Mouse (Mus musculus): Measurements from ENCODE around the gene Gm10837. TPM values are rescaled to one million over a fixed set of nuclear protein-coding genes. Genes with fewer than 3 reads are reported as not detected.

The Gm10837 gene
- total RNA-seq, 1 experiment from 2014 or later, result not detected

DNA sequence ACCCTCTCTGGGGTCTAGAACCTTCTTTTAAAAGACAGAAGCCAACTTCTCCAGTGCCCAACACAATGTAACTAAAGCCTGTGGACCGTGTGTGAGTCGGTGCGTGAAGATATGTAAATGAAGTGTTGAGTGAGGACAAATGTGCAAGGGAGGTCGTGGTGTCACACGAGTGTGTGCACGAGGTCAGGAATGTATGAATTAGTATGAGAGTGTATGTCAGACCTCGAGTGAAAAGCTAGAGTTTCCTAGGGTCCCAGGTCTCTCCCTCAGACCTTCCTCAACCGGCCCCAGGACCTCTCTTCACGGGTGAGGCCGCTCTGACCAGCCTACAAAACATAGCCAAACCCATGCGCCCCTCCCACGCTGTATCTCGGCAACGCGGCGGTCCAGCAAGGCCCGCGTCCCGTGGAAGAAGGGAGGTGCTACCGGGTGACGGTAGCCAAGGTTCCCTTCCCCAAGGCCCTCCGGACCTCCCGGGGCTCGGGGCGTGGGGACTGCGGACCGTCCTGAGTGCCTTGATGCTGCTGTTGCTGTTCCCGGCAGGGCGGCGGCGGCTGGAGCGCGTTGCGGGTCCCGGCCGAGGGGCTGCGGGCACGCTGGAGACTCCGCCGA lies 27.2 kb upstream of the Gm10837 start:
- no peak; a peak in 2 of 4 replicates for ATAC-seq (replicated peaks in 1 of 2; ENCODE audit: insufficient read depth in 1 of 2, low FRiP score in 2 of 2, low TSS enrichment in 1 of 2, low read depth in 1 of 2, poor library complexity in 2 of 2, severe bottlenecking in 2 of 2)

GRCm38 (mm10) chr14:122463734-122464341 lies 26.5 kb upstream of the Gm10837 start:
- ATAC-seq (replicated peaks in 1 of 2; ENCODE audit: insufficient read depth in 1 of 2, low FRiP score in 2 of 2, low TSS enrichment in 1 of 2, low read depth in 1 of 2, poor library complexity in 2 of 2, severe bottlenecking in 2 of 2), result peak; percentile 34 to 51; a peak in 2 of 4 replicates

DNA sequence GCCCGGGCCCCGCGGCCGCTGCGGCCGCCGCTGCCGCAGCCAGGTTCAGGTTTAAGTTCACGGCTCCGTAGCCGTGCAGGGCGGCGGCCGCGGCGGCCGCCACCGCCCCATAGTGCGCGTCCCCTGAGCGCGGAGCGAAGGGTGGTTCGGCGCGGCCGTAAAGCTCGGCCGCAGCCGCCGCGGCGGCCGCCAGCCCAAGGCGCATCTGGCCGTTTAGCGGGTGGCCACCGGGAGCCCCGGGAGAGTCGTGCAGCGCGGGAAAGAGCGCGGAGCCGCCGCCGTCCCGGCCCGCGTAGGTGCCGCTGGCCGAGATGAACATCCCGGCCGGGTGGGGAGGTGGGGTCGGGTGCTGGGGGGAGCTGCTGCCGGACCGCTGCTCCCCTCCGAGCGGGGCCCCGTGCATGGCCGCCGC lies 26.0 kb upstream of the Gm10837 start:
- no peak for ATAC-seq (replicated peaks in 1 of 2; ENCODE audit: insufficient read depth in 1 of 2, low FRiP score in 2 of 2, low TSS enrichment in 1 of 2, low read depth in 1 of 2, poor library complexity in 2 of 2, severe bottlenecking in 2 of 2)

DNA sequence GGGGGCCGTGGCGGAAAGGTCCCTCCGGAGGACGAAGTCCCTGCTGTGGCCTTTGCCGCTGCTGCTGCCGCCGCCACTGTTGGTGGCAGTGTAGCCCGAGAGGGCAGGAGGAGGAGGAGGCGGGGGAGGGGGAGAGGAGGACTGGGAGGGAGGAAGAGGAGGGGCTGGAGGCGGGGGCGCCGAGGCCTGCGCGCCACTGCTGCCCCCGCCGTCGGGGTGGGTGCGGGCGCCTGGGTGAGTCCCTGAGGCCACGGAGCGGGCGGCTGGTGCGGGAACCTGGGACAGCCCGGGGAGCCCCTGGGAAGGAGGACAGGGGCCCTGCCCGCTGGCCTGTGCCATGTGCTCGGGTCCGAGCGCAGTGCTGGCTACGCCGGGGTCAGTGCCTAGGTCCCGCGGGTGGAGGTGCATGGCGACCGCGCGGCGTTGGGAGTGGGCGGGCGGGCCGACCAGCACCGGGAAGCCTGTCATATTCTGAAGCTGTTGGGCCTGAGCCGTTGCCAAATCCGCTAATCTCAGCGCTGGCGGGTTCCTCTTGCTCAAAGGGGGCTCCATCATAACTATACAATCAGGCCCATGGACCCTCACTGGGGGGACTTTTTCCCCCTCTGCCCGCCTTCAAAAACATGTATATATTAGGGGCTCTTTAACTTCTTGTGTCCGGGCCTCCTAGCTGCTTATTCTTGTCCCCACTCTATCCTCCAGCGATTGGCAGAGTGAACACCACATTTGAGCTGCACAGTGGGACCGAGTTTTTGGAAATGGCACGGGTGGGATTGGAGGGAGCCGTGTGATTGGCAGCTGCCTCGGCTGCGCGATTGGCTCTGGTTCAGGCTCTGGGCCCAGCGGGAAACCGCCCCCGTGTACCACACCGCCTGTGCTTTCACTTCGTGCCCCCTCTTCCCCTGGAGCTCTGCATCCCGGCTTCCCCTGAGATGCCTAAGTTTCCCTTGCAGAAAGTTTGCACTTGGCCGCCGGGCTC lies 25.3 kb upstream of the Gm10837 start, which contains the start of gene Zic5:
TSS of gene Zic5 (minus strand) at position 915 of the 979 bp plus-strand sequence.
- peak; percentile 15 to 18; a peak in 1 of 4 replicates for ATAC-seq (replicated peaks in 1 of 2; ENCODE audit: insufficient read depth in 1 of 2, low FRiP score in 2 of 2, low TSS enrichment in 1 of 2, low read depth in 1 of 2, poor library complexity in 2 of 2, severe bottlenecking in 2 of 2)

- no peak for ATAC-seq (replicated peaks in 1 of 2; ENCODE audit: insufficient read depth in 1 of 2, low FRiP score in 2 of 2, low TSS enrichment in 1 of 2, low read depth in 1 of 2, poor library complexity in 2 of 2, severe bottlenecking in 2 of 2)
Measured at GRCm38 (mm10) chr14:122465931-122466490, 24.4 kb upstream of the Gm10837 start.

DNA sequence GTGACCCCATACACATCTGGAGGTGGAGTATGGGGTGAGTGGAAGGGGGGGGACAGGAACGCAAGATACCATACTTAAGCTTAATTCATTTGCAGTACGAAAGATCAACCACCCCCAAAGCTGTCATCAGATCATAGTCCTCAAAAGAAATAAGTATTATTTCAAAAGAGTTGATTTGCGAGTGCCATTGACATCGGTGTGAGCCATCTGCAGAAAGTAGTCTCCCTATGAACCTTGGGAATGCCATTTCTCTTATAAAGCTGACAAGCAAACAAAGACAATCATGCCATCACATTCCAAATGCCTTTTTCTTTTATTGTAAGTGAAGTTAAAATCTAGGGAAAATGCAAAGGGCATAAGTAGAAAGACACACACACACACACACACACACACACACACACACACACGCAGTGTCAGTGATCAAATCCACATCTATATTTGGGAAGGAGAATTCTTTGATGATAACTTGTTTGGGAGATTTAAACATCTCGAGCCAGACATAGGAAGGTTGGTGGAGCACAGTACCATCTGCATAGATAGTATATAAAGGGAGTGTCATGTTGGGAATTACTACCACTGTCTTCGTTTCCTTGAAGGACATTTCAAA lies 23.5 kb upstream of the Gm10837 start:
- ATAC-seq (replicated peaks in 1 of 2; ENCODE audit: insufficient read depth in 1 of 2, low FRiP score in 2 of 2, low TSS enrichment in 1 of 2, low read depth in 1 of 2, poor library complexity in 2 of 2, severe bottlenecking in 2 of 2), result no peak

GRCm38 (mm10) chr14:122467926-122468841 lies 22.2 kb upstream of the Gm10837 start:
- no peak for ATAC-seq (replicated peaks in 1 of 2; ENCODE audit: insufficient read depth in 1 of 2, low FRiP score in 2 of 2, low TSS enrichment in 1 of 2, low read depth in 1 of 2, poor library complexity in 2 of 2, severe bottlenecking in 2 of 2)

- ATAC-seq (replicated peaks in 1 of 2; ENCODE audit: insufficient read depth in 1 of 2, low FRiP score in 2 of 2, low TSS enrichment in 1 of 2, low read depth in 1 of 2, poor library complexity in 2 of 2, severe bottlenecking in 2 of 2), result no peak
Measured at GRCm38 (mm10) chr14:122468971-122469755, 21.2 kb upstream of the Gm10837 start.

DNA sequence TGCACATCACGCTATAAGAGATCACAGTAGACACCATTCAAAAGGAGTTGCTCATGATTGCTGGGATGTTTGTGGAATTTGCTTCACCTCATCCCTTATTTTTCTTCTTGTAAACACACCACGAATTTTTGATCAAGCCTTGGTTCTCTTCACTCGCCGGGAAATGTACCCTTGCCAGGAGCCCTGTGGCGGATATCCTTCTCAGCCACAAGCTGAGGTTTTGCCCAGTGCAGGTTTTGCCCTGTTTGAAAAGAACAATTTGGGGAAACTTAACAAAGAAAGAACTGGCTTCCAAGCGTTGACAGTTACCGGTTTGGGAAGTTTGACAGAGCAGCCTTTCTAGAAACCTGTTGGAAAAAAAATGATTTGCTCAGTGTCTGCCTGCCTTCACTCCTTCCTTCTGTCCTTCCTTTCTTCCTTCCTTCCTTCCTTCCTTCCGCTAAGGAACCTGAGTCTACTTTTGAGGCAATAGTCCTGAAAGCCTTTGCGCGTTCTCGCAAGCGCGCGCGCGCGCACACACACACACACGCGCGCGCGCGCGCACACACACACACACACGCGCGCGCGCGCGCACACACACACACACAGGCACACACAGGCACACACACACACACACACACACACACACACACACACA lies 18.8 kb upstream of the Gm10837 start:
- 0 out of 4 replicates have a peak, but pooled peaks of 1 of the 2 experiments have one; percentile 14 for ATAC-seq (replicated peaks in 1 of 2; ENCODE audit: insufficient read depth in 1 of 2, low FRiP score in 2 of 2, low TSS enrichment in 1 of 2, low read depth in 1 of 2, poor library complexity in 2 of 2, severe bottlenecking in 2 of 2)

DNA sequence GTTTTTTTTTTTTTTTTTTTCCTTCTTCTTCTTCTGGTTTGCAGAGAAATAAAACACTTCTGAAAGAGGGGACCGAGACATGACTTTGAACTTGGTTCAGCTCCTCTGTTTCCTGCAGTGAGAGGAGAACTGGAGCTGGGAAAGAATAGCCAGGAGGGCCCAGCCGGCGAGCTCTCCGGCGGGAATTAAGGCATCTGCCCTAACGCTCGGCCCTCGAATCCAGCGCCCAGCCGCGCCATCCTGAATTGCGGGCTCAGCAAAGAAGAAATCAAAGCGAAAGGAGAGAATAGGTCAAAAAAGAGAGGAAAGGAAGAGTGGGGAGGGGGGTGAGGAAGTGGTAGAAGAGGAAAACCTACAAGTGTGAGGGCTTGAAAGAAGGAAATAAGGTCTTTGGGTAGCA lies 18.2 kb upstream of the Gm10837 start:
- ATAC-seq (replicated peaks in 1 of 2; ENCODE audit: insufficient read depth in 1 of 2, low FRiP score in 2 of 2, low TSS enrichment in 1 of 2, low read depth in 1 of 2, poor library complexity in 2 of 2, severe bottlenecking in 2 of 2), result no peak

- ATAC-seq (replicated peaks in 1 of 2; ENCODE audit: insufficient read depth in 1 of 2, low FRiP score in 2 of 2, low TSS enrichment in 1 of 2, low read depth in 1 of 2, poor library complexity in 2 of 2, severe bottlenecking in 2 of 2), result no peak
Measured at GRCm38 (mm10) chr14:122472647-122473046, 17.7 kb upstream of the Gm10837 start.

DNA sequence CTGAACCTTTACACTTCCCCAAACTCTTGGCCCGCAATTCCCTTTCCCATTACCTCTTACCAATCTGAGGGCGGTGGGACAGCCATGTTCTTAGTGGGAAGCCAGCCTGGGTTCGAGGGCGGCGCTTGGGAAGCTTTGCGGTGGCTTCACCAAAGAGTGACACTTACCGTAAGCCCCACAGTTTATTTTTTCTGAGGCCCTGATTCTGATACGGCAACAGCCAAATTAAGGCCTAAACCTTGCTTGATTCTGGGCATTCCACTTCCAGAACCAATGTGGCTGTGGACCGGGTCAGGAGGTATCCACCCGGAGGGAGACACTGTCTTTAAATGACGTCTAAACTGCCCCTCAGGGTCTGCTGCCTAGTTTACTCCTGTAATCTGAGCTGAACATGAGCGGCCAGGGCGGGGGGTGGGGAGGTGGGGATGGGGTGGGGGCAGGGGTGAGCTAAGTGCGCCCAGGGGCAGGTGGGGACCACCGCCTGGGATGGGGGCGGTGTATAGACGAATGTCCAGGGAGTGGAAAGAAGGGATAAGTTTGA lies 17.1 kb upstream of the Gm10837 start:
- no peak for ATAC-seq (replicated peaks in 1 of 2; ENCODE audit: insufficient read depth in 1 of 2, low FRiP score in 2 of 2, low TSS enrichment in 1 of 2, low read depth in 1 of 2, poor library complexity in 2 of 2, severe bottlenecking in 2 of 2)

GRCm38 (mm10) chr14:122474041-122474890 lies 16.1 kb upstream of the Gm10837 start:
- 0 out of 4 replicates have a peak, but pooled peaks of 1 of the 2 experiments have one; percentile 15 for ATAC-seq (replicated peaks in 1 of 2; ENCODE audit: insufficient read depth in 1 of 2, low FRiP score in 2 of 2, low TSS enrichment in 1 of 2, low read depth in 1 of 2, poor library complexity in 2 of 2, severe bottlenecking in 2 of 2)

DNA sequence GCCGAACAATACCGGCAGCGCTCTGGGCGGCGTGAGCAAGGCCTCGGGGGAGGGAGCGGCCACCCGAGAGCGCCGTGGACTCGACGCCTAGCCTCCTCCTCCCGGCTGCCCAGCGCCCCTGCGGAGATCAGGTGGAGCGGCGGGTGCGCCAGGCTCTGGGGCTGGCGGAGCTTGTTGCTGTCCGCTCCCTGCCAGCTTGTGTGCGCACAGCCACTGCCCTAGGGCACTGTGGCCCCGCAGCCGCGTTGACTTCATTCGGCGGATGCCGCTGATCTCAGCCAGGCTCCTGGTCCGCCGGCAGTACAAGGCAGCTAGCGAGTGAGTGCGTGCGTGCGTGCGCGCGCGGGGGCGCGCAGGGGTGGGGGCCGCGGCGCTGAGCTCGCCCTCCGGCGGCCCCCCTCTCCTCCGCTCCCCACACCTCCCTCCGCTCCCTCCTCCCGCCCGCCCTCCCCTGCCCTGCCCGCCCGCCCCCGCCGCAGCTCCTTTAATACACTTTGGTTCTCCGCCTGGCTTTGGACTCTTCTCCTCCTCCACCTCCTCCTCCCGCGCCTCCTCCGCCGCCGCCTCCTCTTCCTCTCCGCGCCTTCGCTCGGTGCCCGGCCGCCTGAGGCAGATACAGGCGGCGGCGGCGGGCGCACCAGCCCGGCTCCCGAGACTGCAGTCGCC lies 15.4 kb upstream of the Gm10837 start, which contains the start of gene Zic2:
TSS of gene Zic2 (plus strand) at position 545 of the 666 bp plus-strand sequence.
- ATAC-seq (replicated peaks in 1 of 2; ENCODE audit: insufficient read depth in 1 of 2, low FRiP score in 2 of 2, low TSS enrichment in 1 of 2, low read depth in 1 of 2, poor library complexity in 2 of 2, severe bottlenecking in 2 of 2), result no peak; a peak in 1 of 4 replicates
